23 mouse cellular contexts compared by ENCODE assay signal in genomic region chr12:87319229-87319628, GRCm38 (mm10). TPM values are rescaled to one million over a fixed set of nuclear protein-coding genes. Genes with fewer than 3 reads are reported as not detected.
"Had no signal": no experiment of that assay in that cellular context is flagged by ENCODE, and none has a peak within 500 bp of the region (broad histone marks: within the 10 kb centered on the region; RNA-seq: fewer than 3 reads in every experiment).

No protein-coding gene starts in this region.

- H3K9ac ChIP-seq: lung, embryonic 15.5 days; midbrain, embryonic 12.5 days; neural tube, embryonic 13.5 days; neural tube, embryonic 15.5 days; stomach, embryonic 15.5 days had no signal

- H3K36me3 ChIP-seq: stomach, embryonic 15.5 days had no signal

- H3K27me3 ChIP-seq: lung, embryonic 15.5 days; megakaryocyte, embryonic 14.5 days; neural tube, embryonic 13.5 days; neural tube, embryonic 15.5 days; stomach, embryonic 15.5 days had no signal

- H3K4me2 ChIP-seq: lung, embryonic 15.5 days; midbrain, embryonic 12.5 days; neural tube, embryonic 13.5 days; neural tube, embryonic 15.5 days; stomach, embryonic 15.5 days had no signal

- DNase-seq: lung, adult 2 months; lung, postnatal 14 days; lung, postnatal 36 days; midbrain, embryonic 14.5 days; retina, postnatal 1 day; right cerebral cortex, adult 18-20 months; right cerebral cortex, postnatal 25 days; right cerebral cortex, postnatal 4 days; spleen, adult 18-20 months; thymus, adult 2 months; thymus, postnatal 36 days had no signal

- H3K9me3 ChIP-seq: lung, embryonic 15.5 days; megakaryocyte, embryonic 14.5 days; midbrain, embryonic 12.5 days; neural tube, embryonic 13.5 days; neural tube, embryonic 15.5 days; stomach, embryonic 15.5 days had no signal

- H3K27ac ChIP-seq: lung, embryonic 15.5 days; macrophage; midbrain, embryonic 12.5 days; neural tube, embryonic 13.5 days; neural tube, embryonic 15.5 days; stomach, embryonic 15.5 days; stomach, postnatal 0 days had no signal

- H3K4me1 ChIP-seq: lung, embryonic 15.5 days; midbrain, embryonic 12.5 days; neural tube, embryonic 13.5 days; neural tube, embryonic 15.5 days; stomach, embryonic 15.5 days had no signal

- ATAC-seq: lung, postnatal 0 days; midbrain, embryonic 16.5 days had no signal

- H3K4me3 ChIP-seq: lung, embryonic 15.5 days; megakaryocyte, embryonic 14.5 days; midbrain, embryonic 12.5 days; myocyte; neural tube, embryonic 13.5 days; neural tube, embryonic 15.5 days; stomach, embryonic 15.5 days had no signal

RNA-seq across cellular contexts. Expression of gene Ism2, which starts 19.7 kb away (rescaled TPM):
- total RNA-seq: megakaryocyte progenitor cell, adult 5-6 weeks had no signal
- polyA plus RNA-seq: macrophage had no signal
